Mouse (Mus musculus) neural tube, embryonic 11.5 days (tissue): ENCODE measurements around the gene Ms4a15. TPM values are rescaled to one million over a fixed set of nuclear protein-coding genes. Genes with fewer than 3 reads are reported as not detected.

Source experiments
- ATAC-seq: fragments of 200-750 bp; cut with Nextera tagmentation; 2 replicates; pipeline ENCODE4 v1.8.0; 2017; ENCODE audit warnings: moderate number of reproducible peaks, mild to moderate bottlenecking, moderate TSS enrichment, moderate library complexity; ENCODE audit not compliant: insufficient read depth, low FRiP score, low TSS enrichment
- DNase-seq: peaks from one replicate; pipeline ENCODE4 v3.0.0-alpha.2; 2015; ENCODE audit warnings: low spot score
- H3K27ac ChIP-seq: fragments of 300-500 bp; sonication (generic); 2 replicates; pipeline ENCODE4 v1.5.1; 2014; ENCODE audit warnings: low read depth, mild to moderate bottlenecking, low read length
- H3K27me3 ChIP-seq: fragments of 300-500 bp; sonication (generic); 2 replicates; pipeline ENCODE4 v1.6.1; 2014; ENCODE audit warnings: mild to moderate bottlenecking, low read length, mixed read lengths; ENCODE audit not compliant: control insufficient read depth, insufficient read depth
- H3K36me3 ChIP-seq: fragments of 300-500 bp; sonication (generic); 2 replicates; pipeline ENCODE4 v1.6.1; 2014; ENCODE audit warnings: mild to moderate bottlenecking, low read length, moderate library complexity, mixed read lengths; ENCODE audit not compliant: control insufficient read depth, insufficient read depth
- H3K4me1 ChIP-seq: fragments of 300-500 bp; sonication (generic); 2 replicates; pipeline ENCODE4 v1.6.1; 2014; ENCODE audit warnings: low read length, mixed read lengths; ENCODE audit not compliant: control insufficient read depth, insufficient read depth
- H3K4me2 ChIP-seq: fragments of 300-500 bp; sonication (generic); 2 replicates; pipeline ENCODE4 v1.6.1; 2014; ENCODE audit warnings: low read depth, mild to moderate bottlenecking, moderate library complexity
- H3K4me3 ChIP-seq: fragments of 300-500 bp; sonication (generic); 2 replicates; pipeline ENCODE4 v1.5.1; 2014; ENCODE audit warnings: low read depth, low read length
- H3K9ac ChIP-seq: fragments of 300-500 bp; sonication (generic); 2 replicates; pipeline ENCODE4 v1.6.1; 2014; ENCODE audit warnings: mild to moderate bottlenecking, low read length
- H3K9me3 ChIP-seq: fragments of 300-500 bp; sonication (generic); 2 replicates; pipeline ENCODE4 v1.6.1; 2016; ENCODE audit warnings: low read length; ENCODE audit not compliant: control insufficient read depth
- WGBS: fragments of 180-500 bp; shearing (Covaris S2); extraction: QIAGEN DNeasy Blood & Tissue Kit; methylation state at CpG from one replicate; pipeline ENCODE4 v1.1.7; 2014; 5-methylcytosine and 5-hydroxymethylcytosine counted together
- polyA plus RNA-seq: library from polyadenylated mRNA; unstranded; fragments of >200 nt; fragmentation: Nextera tagmentation; extraction: Ambion mirVana; gene quantifications from 2 replicates; pipeline ENCODE4 v1.2.1, GENCODE M21; 2014

Ms4a15 gene
- polyA plus RNA-seq, 1 experiment from 2014 or later = not detected

- Histone ChIP-seq H3K4me1 (peaks cover 12% of the 10 kb centered on the region), H3K27ac (no peak overlapping the region), H3K4me3 (no peak overlapping the region), H3K4me2 (no peak overlapping the region), H3K27me3 (no peaks in the 10 kb centered on the region), H3K36me3 (no peaks in the 10 kb centered on the region), H3K9ac (no peak overlapping the region), H3K9me3 (no peaks in the 10 kb centered on the region)
- DNase-seq (peak; percentile 19), ATAC-seq (no peak)
- 75% methylated on average over 11 of the region's 11 CpGs for WGBS
Observed at GRCm38 (mm10) chr19:10952021-10952939, 40.8 kb downstream of the Ms4a15 start.

DNA sequence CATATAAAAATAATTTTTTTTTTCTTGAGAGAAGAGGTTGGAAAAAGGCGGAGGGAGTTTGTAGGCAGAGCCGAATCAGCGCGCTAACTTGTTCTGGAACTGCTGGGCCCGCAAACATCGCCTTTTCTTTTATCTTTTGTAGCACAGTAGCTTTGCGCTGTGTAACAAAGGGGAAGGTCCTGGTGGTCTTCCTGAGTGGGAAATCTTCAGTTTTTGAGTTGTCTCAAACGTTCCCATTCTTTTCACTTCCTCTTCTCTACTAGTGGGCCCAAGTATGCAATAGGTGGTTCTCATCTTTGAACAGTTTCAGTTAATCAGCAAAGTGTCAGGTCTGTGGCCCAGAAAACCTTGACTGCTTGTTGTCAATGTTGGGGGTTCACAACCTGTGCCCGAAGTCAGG, 43.5 kb downstream of the Ms4a15 start:
- H3K9me3 ChIP-seq = no peaks in the 10 kb centered on the region
- H3K4me1 ChIP-seq = peaks cover 18% of the 10 kb centered on the region
- WGBS = 30% methylated on average over 9 of the region's 9 CpGs
- H3K27me3 ChIP-seq = no peaks in the 10 kb centered on the region
- no peak overlapping the region for H3K27ac ChIP-seq
- H3K4me3 ChIP-seq = peak overlapping the region; percentile 82
- ATAC-seq (0 out of 2 replicates have a peak, but pooled peaks have one; percentile 5), DNase-seq (no peak)
- H3K9ac ChIP-seq = no peak overlapping the region; the same call in 1 of the 2 replicates
- peak overlapping the region; percentile 100 for H3K4me2 ChIP-seq
- peaks cover 2% of the 10 kb centered on the region for H3K36me3 ChIP-seq

GRCm38 (mm10) chr19:10949112-10949511, 43.9 kb downstream of the Ms4a15 start, which contains the start of gene Ccdc86:
Gene Ccdc86, minus strand, starts transcription at chr19:10949266.
- Histone ChIP-seq H3K27ac (no peak within 1 kb of the TSS), H3K36me3 (peaks cover 2% of the 10 kb centered on the region), H3K4me1 (peaks cover 18% of the 10 kb centered on the region), H3K4me2 (peak within 1 kb of the TSS; percentile 100), H3K9ac (peak within 1 kb of the TSS; percentile 76), H3K4me3 (peak within 1 kb of the TSS; percentile 82), H3K27me3 (no peaks in the 10 kb centered on the region), H3K9me3 (no peaks in the 10 kb centered on the region)
- DNase-seq (peak; percentile 98), ATAC-seq (peak; percentile 96)
- 0% methylated on average over 30 of the region's 30 CpGs for WGBS

- peaks cover 6% of the 10 kb centered on the region for H3K36me3 ChIP-seq
- H3K4me1 ChIP-seq = peaks cover 18% of the 10 kb centered on the region
- H3K27ac ChIP-seq = no peak overlapping the region
- ATAC-seq (no peak), DNase-seq (no peak)
- WGBS = 2% methylated on average over 20 of the region's 20 CpGs
- H3K9ac ChIP-seq = peak overlapping the region; percentile 76
- peak overlapping the region; percentile 82 for H3K4me3 ChIP-seq
- H3K27me3 ChIP-seq = no peaks in the 10 kb centered on the region
- H3K4me2 ChIP-seq = peak overlapping the region; percentile 100
- H3K9me3 ChIP-seq = no peaks in the 10 kb centered on the region
Observed at GRCm38 (mm10) chr19:10948416-10948815, 44.6 kb downstream of the Ms4a15 start.

DNA sequence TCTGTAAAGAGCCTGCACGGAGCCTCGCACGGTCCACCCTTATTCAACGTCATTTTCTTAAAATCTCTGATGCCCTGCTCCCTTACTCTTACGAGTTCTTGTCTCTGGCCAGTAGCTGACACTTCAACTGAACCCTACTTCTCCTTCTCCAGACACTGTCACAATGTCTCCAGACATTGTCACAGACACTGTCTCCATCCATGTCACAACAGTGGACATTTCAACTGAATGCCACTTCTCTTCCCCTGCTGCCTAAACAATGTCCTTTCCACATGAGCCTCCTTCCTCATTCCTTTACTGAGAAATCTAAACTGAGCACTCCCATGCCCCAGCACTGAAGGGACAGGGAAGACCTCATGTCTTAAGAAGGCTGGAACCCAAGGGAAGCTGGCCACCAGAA, 45.8 kb downstream of the Ms4a15 start:
- peak overlapping the region; percentile 76 for H3K9ac ChIP-seq
- ATAC-seq = no peak

GRCm38 (mm10) chr19:10946506-10946905, 46.5 kb downstream of the Ms4a15 start:
- peaks cover 11% of the 10 kb centered on the region for H3K36me3 ChIP-seq
- H3K9ac ChIP-seq = no peak overlapping the region
- DNase-seq (no peak), ATAC-seq (no peak)
- H3K27ac ChIP-seq = no peak overlapping the region
- WGBS = 86% methylated on average over 3 of the region's 3 CpGs
- H3K9me3 ChIP-seq = no peaks in the 10 kb centered on the region
- no peak overlapping the region for H3K4me3 ChIP-seq
- no peaks in the 10 kb centered on the region for H3K27me3 ChIP-seq
- no peak overlapping the region; the same call in 1 of the 2 replicates for H3K4me2 ChIP-seq
- H3K4me1 ChIP-seq = peaks cover 18% of the 10 kb centered on the region

More for the DNA sequence above, 45.8 kb downstream of the Ms4a15 start:
- Histone ChIP-seq H3K4me2 (peak overlapping the region; percentile 100), H3K4me3 (peak overlapping the region; percentile 82), H3K9me3 (no peaks in the 10 kb centered on the region), H3K27ac (no peak overlapping the region), H3K4me1 (peaks cover 18% of the 10 kb centered on the region), H3K27me3 (no peaks in the 10 kb centered on the region), H3K36me3 (peaks cover 11% of the 10 kb centered on the region)
- DNase-seq = no peak
- 93% methylated on average over 5 of the region's 5 CpGs for WGBS

- H3K9ac ChIP-seq = no peak overlapping the region
- WGBS = 83% methylated on average over 3 of the region's 3 CpGs
- H3K27me3 ChIP-seq = no peaks in the 10 kb centered on the region
- no peak overlapping the region for H3K4me3 ChIP-seq
- peaks cover 11% of the 10 kb centered on the region for H3K36me3 ChIP-seq
- no peak for DNase-seq
- no peak for ATAC-seq
- H3K27ac ChIP-seq = no peak overlapping the region
- H3K9me3 ChIP-seq = no peaks in the 10 kb centered on the region
- H3K4me1 ChIP-seq = peaks cover 18% of the 10 kb centered on the region
- H3K4me2 ChIP-seq = no peak overlapping the region
Observed at GRCm38 (mm10) chr19:10943955-10944354, 49.1 kb downstream of the Ms4a15 start.

DNA sequence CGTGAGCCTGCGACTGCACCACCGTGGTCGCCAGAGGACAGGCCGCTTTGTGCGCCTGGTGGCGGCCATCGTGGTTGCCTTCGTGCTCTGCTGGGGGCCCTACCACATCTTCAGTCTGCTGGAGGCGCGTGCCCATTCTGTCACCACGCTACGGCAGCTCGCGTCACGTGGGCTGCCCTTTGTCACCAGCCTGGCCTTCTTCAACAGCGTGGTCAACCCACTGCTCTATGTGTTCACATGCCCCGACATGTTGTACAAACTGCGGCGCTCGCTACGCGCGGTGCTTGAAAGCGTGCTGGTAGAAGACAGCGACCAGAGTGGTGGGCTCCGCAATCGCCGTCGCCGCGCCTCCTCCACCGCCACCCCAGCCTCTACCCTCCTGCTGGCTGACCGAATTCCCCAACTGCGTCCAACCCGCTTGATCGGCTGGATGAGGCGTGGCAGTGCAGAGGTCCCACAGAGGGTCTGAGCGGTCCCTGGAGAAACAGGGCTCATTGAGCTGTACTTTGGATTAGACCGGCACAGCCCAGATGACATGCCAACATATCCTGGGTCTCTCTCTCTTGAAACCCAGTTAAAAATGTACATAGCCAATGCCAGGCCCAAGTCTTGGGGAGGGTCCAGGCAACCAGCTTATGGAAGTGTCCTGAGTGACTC, 52.1 kb downstream of the Ms4a15 start:
- H3K36me3 ChIP-seq = peaks cover 11% of the 10 kb centered on the region
- H3K9me3 ChIP-seq = no peaks in the 10 kb centered on the region
- 1% methylated on average over 40 of the region's 40 CpGs for WGBS
- peak overlapping the region; percentile 66 for H3K9ac ChIP-seq
- ATAC-seq (peak; percentile 84), DNase-seq (peak; percentile 74)
- H3K4me3 ChIP-seq = peak overlapping the region; percentile 31
- no peaks in the 10 kb centered on the region for H3K27me3 ChIP-seq
- H3K4me1 ChIP-seq = no peaks in the 10 kb centered on the region; the same call in 1 of the 2 replicates
- peak overlapping the region; percentile 50; the same call in 1 of the 2 replicates for H3K27ac ChIP-seq
- peak overlapping the region; percentile 75 for H3K4me2 ChIP-seq
